Mouse (Mus musculus): ENCODE results near the gene Wee1.

GRCm38 (mm10) chr7:110105041-110105440 is 16.8 kb upstream of the Wee1 start:
- TF ChIP-seq CTCF (IDR thresholded peaks at IDR 0.05; ENCODE audit: low read depth): no peak
- no peak for TF ChIP-seq EP300 (IDR thresholded peaks at IDR 0.05; ENCODE audit: low read depth)
